Mouse (Mus musculus): ENCODE results near the gene Abca17.

DNA sequence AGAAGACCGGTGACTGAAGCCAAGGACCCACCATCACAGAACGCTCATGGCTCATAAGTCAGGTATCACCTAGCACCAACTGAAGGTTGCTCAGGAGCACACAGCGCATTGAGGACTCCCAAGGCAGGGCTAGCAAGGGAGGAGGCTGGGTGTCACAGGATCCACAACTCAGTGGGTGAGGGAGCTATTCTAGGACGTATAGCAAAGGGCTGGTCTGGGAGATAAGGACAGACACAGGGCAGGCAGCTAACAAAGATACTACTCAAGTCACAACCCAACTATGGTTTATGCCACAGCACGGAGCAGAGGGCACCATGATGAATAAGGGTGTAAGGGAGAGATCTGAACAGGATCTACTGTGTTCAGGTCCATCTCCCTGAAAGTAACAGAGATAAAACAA lies 125.0 kb downstream of the Abca17 start:
- TF ChIP-seq CTCF (IDR thresholded peaks at IDR 0.05; ENCODE audit: control insufficient read depth, insufficient read depth, insufficient read length) (no peak), MAX (IDR thresholded peaks at IDR 0.05) (no peak), USF1 (IDR thresholded peaks at IDR 0.05; ENCODE audit: low read depth) (no peak), FOSL1 (IDR thresholded peaks at IDR 0.05; ENCODE audit: insufficient read depth, low read length, poor library complexity, severe bottlenecking) (no peak), MYOD1 (IDR thresholded peaks at IDR 0.05; ENCODE audit: control insufficient read depth, insufficient read length, low read depth) (no peak)
